Mouse (Mus musculus) midbrain, embryonic 14.5 days (tissue): ENCODE data around the gene Tet2. TPM values are rescaled to one million over a fixed set of nuclear protein-coding genes. Genes with fewer than 3 reads are reported as not detected.
"Not testable (repeated sequence)": the region's sequence is repeated elsewhere in the genome, so short reads cannot be mapped to it uniquely, and the experiment has no call there.

Source experiments
- ATAC-seq: fragments of 200-750 bp; cut with Nextera tagmentation; 2 replicates; pipeline ENCODE4 v1.8.0; 2017; ENCODE audit warnings: moderate number of reproducible peaks, moderate library complexity; ENCODE audit not compliant: low FRiP score, low TSS enrichment
- DNase-seq: peaks from one replicate; pipeline ENCODE4 v3.0.0-alpha.2; 2015
- H3K27ac ChIP-seq: fragments of 300-500 bp; sonication (generic); replicated peaks from 2 replicates; pipeline ENCODE4 v1.5.1; 2014; ENCODE audit warnings: mild to moderate bottlenecking, low read depth, low read length, moderate library complexity
- H3K27me3 ChIP-seq: fragments of 300-500 bp; sonication (generic); 2 replicates; pipeline ENCODE4 v1.6.1; 2014; ENCODE audit warnings: low read length, control low read depth, mixed read lengths; ENCODE audit not compliant: control insufficient read depth, insufficient read depth
- H3K36me3 ChIP-seq: fragments of 300-500 bp; sonication (generic); 2 replicates; pipeline ENCODE4 v1.6.1; 2014; ENCODE audit warnings: low read length, control low read depth; ENCODE audit not compliant: control insufficient read depth, insufficient read depth
- H3K4me1 ChIP-seq: fragments of 300-500 bp; sonication (generic); 2 replicates; pipeline ENCODE4 v1.6.1; 2014; ENCODE audit warnings: mild to moderate bottlenecking, antibody characterized with exemption, low read length, control low read depth; ENCODE audit not compliant: control insufficient read depth, insufficient read depth
- H3K4me2 ChIP-seq: fragments of 300-500 bp; sonication (generic); 2 replicates; pipeline ENCODE4 v1.6.1; 2014; ENCODE audit warnings: mild to moderate bottlenecking, low read length, moderate library complexity
- H3K4me3 ChIP-seq: fragments of 300-500 bp; sonication (generic); replicated peaks from 2 replicates; pipeline ENCODE4 v1.5.1; 2014; ENCODE audit warnings: low read depth, low read length
- H3K9ac ChIP-seq: fragments of 300-500 bp; sonication (generic); replicated peaks from 2 replicates; pipeline ENCODE4 v1.6.1; 2014; ENCODE audit warnings: mild to moderate bottlenecking, low read length, moderate library complexity
- H3K9me3 ChIP-seq: fragments of 300-500 bp; sonication (generic); 2 replicates; pipeline ENCODE4 v1.6.1; 2016; ENCODE audit warnings: low read length, control low read depth, mixed read lengths; ENCODE audit not compliant: control insufficient read depth
- WGBS: fragments of 180-500 bp; shearing (Covaris S2); extraction: QIAGEN DNeasy Blood & Tissue Kit; methylation state at CpG from one replicate; pipeline ENCODE4 v1.1.7; 2014; 5-methylcytosine and 5-hydroxymethylcytosine counted together
- polyA plus RNA-seq: library from polyadenylated mRNA; unstranded; fragments of >200 nt; fragmentation: Nextera tagmentation; extraction: Ambion mirVana; gene quantifications from 2 replicates; pipeline ENCODE4 v1.2.1, GENCODE M21; 2014

The Tet2 gene
- polyA plus RNA-seq, result 25.6 and 27.3 TPM in 2 replicates

DNA sequence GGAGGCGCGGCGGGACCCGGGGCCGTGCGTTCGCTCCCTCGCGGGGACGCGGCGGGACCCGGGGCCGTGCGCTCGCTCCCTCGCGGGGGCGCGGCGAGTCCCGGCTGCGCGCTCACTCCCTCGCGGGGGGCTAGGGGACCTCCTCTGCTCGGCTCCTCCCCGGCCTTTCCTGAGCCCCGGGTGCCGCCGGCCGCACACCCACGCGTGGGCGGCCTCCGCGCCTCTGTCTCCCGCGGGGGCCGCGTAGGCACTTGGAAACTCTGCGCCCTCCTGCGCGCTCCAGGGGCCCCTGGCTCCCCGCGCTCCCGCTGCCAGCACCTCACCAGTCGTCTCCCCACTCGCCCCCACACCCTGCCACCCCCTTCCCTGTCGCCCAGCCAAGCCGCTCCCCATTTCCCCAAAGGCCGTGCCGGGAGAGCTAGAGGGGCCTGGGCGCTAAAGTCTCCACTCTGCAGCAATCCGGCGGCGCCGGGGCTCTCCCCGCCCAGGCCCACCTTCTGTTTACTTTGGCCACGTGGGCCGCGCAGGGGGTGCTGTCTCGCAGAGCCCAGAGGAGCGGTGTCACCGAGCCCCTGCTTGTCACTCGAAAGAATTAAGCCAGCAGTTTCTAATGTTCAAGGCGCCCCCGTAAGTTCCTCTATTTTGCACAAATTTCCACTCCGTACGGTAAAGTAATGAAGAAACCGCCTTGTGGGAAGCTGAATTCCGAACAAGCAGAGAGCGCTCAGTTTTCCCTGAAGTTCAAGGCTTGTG, at the start of gene Tet2:
Gene Tet2 (minus strand): TSS at position 589 of the 753 bp plus-strand sequence.
- no peaks in the 10 kb centered on the region for H3K9me3 ChIP-seq
- ATAC-seq (peak; percentile 89), DNase-seq (peak; percentile 80)
- H3K4me2 ChIP-seq, result peak within 1 kb of the TSS; percentile 83
- H3K27ac ChIP-seq, result peak within 1 kb of the TSS; percentile 94
- H3K9ac ChIP-seq, result peak within 1 kb of the TSS; percentile 84
- H3K36me3 ChIP-seq, result no peaks in the 10 kb centered on the region
- H3K4me1 ChIP-seq, result peaks cover 15% of the 10 kb centered on the region
- WGBS, result under 1% methylated on average over 71 of the region's 73 CpGs
- no peaks in the 10 kb centered on the region for H3K27me3 ChIP-seq
- H3K4me3 ChIP-seq, result peak within 1 kb of the TSS; percentile 88

DNA sequence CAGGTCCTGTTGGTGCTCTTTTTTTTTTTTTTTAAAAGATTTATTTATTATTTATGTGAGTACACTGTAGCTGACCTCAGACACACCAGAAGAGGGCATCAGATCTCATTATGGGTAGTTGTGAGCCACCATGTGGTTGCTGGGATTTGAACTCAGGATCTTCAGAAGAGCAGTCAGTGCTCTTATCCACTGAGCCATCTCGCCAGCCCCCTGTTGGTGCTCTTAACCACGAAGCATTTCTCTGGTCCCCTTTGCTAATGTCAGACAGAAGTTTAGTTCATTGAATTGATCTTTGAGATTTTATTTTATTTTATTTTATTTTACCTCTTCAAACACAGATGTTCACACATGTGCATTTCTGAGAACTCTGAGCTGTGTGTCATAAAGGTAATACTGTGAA, 48.1 kb upstream of the Tet2 start:
- not testable (repeated sequence) for H3K4me1 ChIP-seq, H3K9me3 ChIP-seq, H3K4me2 ChIP-seq, H3K9ac ChIP-seq, H3K36me3 ChIP-seq, DNase-seq, H3K4me3 ChIP-seq, ATAC-seq, H3K27ac ChIP-seq, H3K27me3 ChIP-seq
- WGBS, result 90% methylated on average over 2 of the region's 2 CpGs

DNA sequence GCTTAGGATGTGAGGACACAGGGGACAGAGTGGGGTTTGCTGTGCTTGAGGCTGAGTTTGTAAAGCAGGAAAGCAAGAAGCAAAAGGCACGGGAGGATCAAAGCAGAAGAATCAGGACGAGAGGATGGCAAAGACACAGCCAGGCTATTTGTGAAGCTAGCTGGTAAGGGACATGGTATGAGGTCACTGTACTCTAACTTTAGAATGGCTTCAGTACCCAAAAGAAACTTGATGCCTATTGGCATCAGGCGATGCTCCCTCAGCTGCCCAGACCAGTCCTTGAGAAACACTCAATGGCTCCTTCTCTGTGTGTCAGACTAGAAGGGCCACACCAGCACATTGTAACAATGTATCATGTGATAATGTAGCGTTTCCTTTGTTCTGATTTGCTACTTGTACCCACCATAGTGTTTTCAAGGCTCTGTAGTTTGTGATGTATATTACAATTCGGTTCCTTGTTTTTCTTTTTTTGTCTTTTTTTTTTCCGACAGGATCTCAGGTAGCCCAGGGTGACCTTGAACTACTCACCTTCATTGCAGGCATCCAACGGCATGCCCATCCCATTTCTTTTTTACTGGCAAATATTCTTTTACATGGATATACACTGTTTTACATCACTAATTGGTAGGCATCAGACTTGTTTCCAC, 45.7 kb upstream of the Tet2 start:
- Histone ChIP-seq H3K27me3 (no peaks in the 10 kb centered on the region), H3K4me1 (no peaks in the 10 kb centered on the region), H3K4me2 (no peak overlapping the region), H3K27ac (no peak overlapping the region), H3K4me3 (no peak overlapping the region), H3K36me3 (no peaks in the 10 kb centered on the region), H3K9me3 (no peaks in the 10 kb centered on the region), H3K9ac (no peak overlapping the region)
- DNase-seq (no peak), ATAC-seq (no peak)
- 87% methylated on average over 7 of the region's 7 CpGs for WGBS

DNA sequence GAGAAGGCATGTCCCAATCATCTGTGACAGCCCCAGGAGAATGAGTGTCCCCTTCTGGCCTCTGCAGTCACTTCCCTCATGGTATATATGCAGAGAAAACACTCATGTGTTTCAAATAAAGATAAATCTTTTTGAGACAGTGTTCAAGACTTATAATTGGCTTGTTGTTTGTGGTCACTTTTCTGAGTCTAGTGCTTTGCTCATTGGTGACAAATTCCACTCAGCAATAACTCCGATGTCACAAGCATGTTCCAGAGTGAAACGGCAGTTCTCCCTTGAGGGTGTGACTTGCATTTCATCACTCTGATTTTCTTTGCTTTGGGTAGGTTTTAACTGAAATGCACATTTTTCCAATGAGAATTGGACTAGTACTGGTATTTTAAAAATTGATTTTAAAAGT, 40.1 kb upstream of the Tet2 start:
- H3K4me2 ChIP-seq, result no peak overlapping the region
- no peak overlapping the region for H3K9ac ChIP-seq
- no peaks in the 10 kb centered on the region for H3K27me3 ChIP-seq
- DNase-seq (no peak), ATAC-seq (no peak)
- no peak overlapping the region for H3K27ac ChIP-seq
- 92% methylated on average over 2 of the region's 2 CpGs for WGBS
- no peaks in the 10 kb centered on the region for H3K4me1 ChIP-seq
- H3K9me3 ChIP-seq, result no peaks in the 10 kb centered on the region
- no peak overlapping the region for H3K4me3 ChIP-seq
- H3K36me3 ChIP-seq, result no peaks in the 10 kb centered on the region

DNA sequence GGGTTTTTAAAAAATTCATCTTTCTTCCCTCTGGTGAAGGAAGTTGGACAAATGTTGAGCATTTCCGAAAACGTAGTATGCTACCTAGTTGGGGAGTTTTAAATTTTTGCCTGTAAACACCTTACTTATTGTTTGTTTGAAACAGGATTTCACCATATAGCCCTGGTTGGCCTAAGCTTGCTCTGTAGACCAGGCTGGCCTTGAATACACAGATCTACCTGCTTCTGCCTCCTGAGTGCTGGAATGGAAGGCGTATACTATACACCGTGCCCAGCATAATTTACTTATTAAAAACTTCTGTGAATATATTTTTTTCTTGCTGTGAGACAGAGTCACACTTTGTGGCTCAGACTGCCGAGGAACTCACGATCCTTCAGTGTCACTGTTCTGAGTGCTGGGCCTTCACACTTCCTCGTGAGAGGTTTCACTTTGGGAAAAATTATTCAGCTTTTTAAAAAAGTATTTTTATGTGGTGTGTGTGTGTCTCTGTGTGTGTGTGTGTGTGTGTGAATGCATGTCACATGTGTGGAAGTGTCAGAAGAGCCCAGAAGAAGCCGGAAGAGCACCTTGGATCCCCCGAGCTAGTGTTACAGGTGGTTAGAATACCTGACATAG, 38.6 kb upstream of the Tet2 start:
- no peaks in the 10 kb centered on the region for H3K27me3 ChIP-seq
- DNase-seq (no peak), ATAC-seq (no peak)
- no peaks in the 10 kb centered on the region for H3K9me3 ChIP-seq
- no peaks in the 10 kb centered on the region for H3K4me1 ChIP-seq
- WGBS, result 93% methylated on average over 9 of the region's 9 CpGs
- H3K4me3 ChIP-seq, result no peak overlapping the region
- no peak overlapping the region for H3K9ac ChIP-seq
- H3K27ac ChIP-seq, result no peak overlapping the region
- H3K4me2 ChIP-seq, result no peak overlapping the region
- H3K36me3 ChIP-seq, result no peaks in the 10 kb centered on the region

DNA sequence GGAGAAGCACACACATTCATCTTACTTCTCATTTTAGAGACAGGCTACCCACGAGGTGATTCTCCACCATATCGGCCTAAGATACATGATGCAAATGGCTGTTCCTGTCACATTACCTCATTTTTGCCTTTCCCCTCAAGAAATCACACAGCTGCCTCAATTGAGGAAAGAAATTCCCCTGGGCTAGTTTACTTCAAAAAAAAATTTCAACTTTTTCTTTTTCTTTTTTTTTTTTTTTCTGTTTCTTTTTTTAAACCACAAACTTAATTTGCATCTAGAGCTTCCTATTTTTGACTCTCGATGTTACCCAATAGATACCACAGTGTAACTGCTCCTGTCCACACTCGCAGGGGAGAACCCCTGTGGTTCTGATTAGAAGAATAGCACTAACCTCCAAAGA, 38.0 kb upstream of the Tet2 start:
- no peak overlapping the region for H3K9ac ChIP-seq
- no peaks in the 10 kb centered on the region for H3K4me1 ChIP-seq
- DNase-seq, result no peak
- no peak for ATAC-seq
- H3K27ac ChIP-seq, result no peak overlapping the region
- H3K27me3 ChIP-seq, result no peaks in the 10 kb centered on the region
- no peaks in the 10 kb centered on the region for H3K9me3 ChIP-seq
- H3K4me3 ChIP-seq, result no peak overlapping the region
- no peaks in the 10 kb centered on the region for H3K36me3 ChIP-seq
- H3K4me2 ChIP-seq, result no peak overlapping the region
- 78% methylated on average over 4 of the region's 4 CpGs for WGBS

DNA sequence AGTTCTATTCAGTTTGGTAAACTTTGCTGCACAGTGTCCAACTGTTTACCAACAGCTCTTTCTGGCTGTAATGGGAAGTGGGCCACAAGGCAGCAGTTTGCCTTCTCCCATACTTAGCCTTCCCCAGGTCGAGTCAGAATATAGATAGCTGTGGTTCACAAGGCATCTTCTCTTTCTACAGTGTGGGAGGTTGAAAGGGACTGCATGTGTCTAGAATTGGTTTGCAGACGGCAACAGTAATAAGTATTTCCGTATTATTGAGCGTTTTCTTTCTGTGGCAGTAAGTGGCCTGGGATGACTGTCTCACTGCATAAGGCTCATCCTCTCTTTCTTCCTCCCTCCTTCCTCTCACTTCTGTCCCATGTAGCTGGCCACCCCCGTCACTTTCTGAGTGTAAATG, 37.2 kb upstream of the Tet2 start:
- DNase-seq (no peak), ATAC-seq (no peak)
- no peak overlapping the region for H3K4me2 ChIP-seq
- H3K4me3 ChIP-seq, result no peak overlapping the region
- no peak overlapping the region for H3K27ac ChIP-seq
- no peak overlapping the region for H3K9ac ChIP-seq
- 87% methylated on average over 5 of the region's 5 CpGs for WGBS
- H3K36me3 ChIP-seq, result no peaks in the 10 kb centered on the region
- H3K9me3 ChIP-seq, result no peaks in the 10 kb centered on the region
- H3K4me1 ChIP-seq, result no peaks in the 10 kb centered on the region
- no peaks in the 10 kb centered on the region for H3K27me3 ChIP-seq

DNA sequence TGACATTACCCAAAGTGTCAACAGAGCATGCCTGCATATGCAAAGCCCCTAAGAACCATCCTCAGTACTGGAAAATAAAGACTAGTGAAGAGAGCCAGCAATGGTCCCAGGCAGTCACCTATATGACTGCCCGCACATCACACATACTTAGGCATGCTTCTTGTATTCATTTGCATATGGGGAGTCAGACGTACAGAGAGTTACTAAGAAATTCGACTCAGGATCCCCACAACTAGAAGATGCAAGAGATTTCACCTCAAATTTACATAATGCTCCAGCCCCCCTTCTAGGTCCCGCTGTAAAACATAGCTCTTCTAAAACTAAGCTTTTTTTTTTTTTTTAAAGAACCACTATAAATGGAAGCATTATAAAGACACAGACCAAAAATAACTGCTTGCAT, 36.6 kb upstream of the Tet2 start:
- Histone ChIP-seq H3K4me1 (no peaks in the 10 kb centered on the region), H3K4me2 (no peak overlapping the region), H3K9me3 (no peaks in the 10 kb centered on the region), H3K36me3 (no peaks in the 10 kb centered on the region), H3K4me3 (no peak overlapping the region), H3K27ac (no peak overlapping the region), H3K9ac (no peak overlapping the region), H3K27me3 (no peaks in the 10 kb centered on the region)
- ATAC-seq, result no peak
- 80% methylated on average over 4 of the region's 4 CpGs for WGBS
- DNase-seq, result no peak
